Mouse (Mus musculus) lung, embryonic 14.5 days (tissue): ENCODE results near the gene Rnf7. TPM values are rescaled to one million over a fixed set of nuclear protein-coding genes. Genes with fewer than 3 reads are reported as not detected.

Experiments
- ATAC-seq: fragments of 200-750 bp; cut with Nextera tagmentation; 2 replicates; pipeline ENCODE4 v1.8.0; 2017; ENCODE audit warnings: mild to moderate bottlenecking, moderate TSS enrichment, moderate library complexity; ENCODE audit not compliant: insufficient read depth
- DNase-seq: peaks from one replicate; pipeline ENCODE4 v3.0.0-alpha.2; 2015
- H3K27ac ChIP-seq: fragments of 300-500 bp; sonication (generic); 2 replicates; pipeline ENCODE4 v1.5.1; 2014; ENCODE audit warnings: low read depth, mild to moderate bottlenecking, moderate library complexity
- H3K27me3 ChIP-seq: fragments of 300-500 bp; sonication (generic); 2 replicates; pipeline ENCODE4 v1.6.1; 2014; ENCODE audit warnings: low read length, control low read depth; ENCODE audit not compliant: insufficient read depth
- H3K36me3 ChIP-seq: fragments of 300-500 bp; sonication (generic); 2 replicates; pipeline ENCODE4 v1.6.1; 2014; ENCODE audit warnings: control low read depth; ENCODE audit not compliant: insufficient read depth
- H3K4me1 ChIP-seq: fragments of 300-500 bp; sonication (generic); 2 replicates; pipeline ENCODE4 v1.6.1; 2014; ENCODE audit warnings: antibody characterized with exemption, control low read depth; ENCODE audit not compliant: insufficient read depth
- H3K4me2 ChIP-seq: fragments of 300-500 bp; sonication (generic); 2 replicates; pipeline ENCODE4 v1.6.1; 2014; ENCODE audit warnings: mild to moderate bottlenecking
- H3K4me3 ChIP-seq: fragments of 300-500 bp; sonication (generic); 2 replicates; pipeline ENCODE4 v1.5.1; 2014; ENCODE audit warnings: low read depth, low read length
- H3K9ac ChIP-seq: fragments of 300-500 bp; sonication (generic); 2 replicates; pipeline ENCODE4 v1.6.1; 2014
- H3K9me3 ChIP-seq: fragments of 300-500 bp; sonication (generic); 2 replicates; pipeline ENCODE4 v1.6.1; 2016; ENCODE audit warnings: low read depth, low read length, control low read depth
- CTCF ChIP-seq: IDR thresholded peaks from 2 replicates; pipeline ENCODE4 v1.5.1; 2016; ENCODE audit warnings: antibody characterized with exemption, low read depth
- WGBS: fragments of 180-500 bp; shearing (Covaris S2); extraction: QIAGEN DNeasy Blood & Tissue Kit; methylation state at CpG from one replicate; pipeline ENCODE4 v1.1.7; 2014; 5-methylcytosine and 5-hydroxymethylcytosine counted together
- polyA plus RNA-seq: library from polyadenylated mRNA; unstranded; fragments of >200 nt; fragmentation: Nextera tagmentation; extraction: Ambion mirVana; gene quantifications from 2 replicates; pipeline ENCODE4 v1.2.1, GENCODE M21; 2014

Gene Rnf7
- polyA plus RNA-seq, 1 experiment from 2014 or later, result 260 TPM

DNA sequence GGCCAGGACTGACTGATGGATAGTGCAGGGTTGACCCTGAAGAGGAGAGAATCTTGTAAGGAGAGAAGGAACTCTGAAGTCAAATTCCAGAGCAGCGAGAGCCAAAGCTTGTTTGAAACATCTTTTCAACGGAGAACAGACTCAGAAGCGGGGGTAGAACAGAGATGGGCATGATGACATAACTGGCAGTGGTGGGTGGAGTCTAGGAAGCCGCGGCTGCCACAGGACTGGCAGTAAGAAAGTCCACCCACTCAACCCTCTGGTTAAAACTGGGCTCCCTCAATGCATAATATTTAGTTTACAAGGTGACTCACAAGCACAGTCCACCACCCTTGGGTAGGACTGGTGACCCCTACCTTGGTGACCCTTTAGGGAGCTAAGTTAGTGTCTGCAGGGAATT is 37.3 kb upstream of the Rnf7 start:
- Histone ChIP-seq H3K9ac (no peak overlapping the region), H3K9me3 (no peaks in the 10 kb centered on the region), H3K27ac (no peak overlapping the region), H3K4me2 (no peak overlapping the region), H3K4me3 (no peak overlapping the region), H3K27me3 (no peaks in the 10 kb centered on the region), H3K36me3 (no peaks in the 10 kb centered on the region), H3K4me1 (no peaks in the 10 kb centered on the region)
- TF ChIP-seq CTCF, result no peak
- 75% methylated on average over 5 of the region's 5 CpGs for WGBS
- ATAC-seq, result no peak
- DNase-seq, result no peak

DNA sequence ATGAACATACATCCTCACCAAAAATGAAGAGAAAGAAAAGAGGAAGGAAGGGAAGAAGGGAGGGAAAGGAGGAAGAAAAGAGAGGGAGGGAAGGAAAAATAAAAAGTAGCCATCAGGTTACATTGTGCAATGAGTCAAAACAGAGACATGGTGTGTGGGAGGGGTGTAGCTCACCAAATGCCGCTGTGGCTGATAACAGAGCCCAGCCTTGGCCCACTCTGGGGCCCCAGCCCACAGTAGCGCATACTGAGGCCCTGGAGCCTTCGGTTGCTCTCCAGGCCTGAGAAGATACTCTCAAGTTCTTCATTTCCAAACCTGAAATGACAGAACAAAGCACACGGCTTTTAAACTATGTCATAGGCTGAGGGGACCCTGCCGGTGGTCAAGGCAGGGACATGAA is 35.8 kb upstream of the Rnf7 start:
- no peak for TF ChIP-seq CTCF
- H3K4me2 ChIP-seq, result no peak overlapping the region
- no peak for ATAC-seq

DNA sequence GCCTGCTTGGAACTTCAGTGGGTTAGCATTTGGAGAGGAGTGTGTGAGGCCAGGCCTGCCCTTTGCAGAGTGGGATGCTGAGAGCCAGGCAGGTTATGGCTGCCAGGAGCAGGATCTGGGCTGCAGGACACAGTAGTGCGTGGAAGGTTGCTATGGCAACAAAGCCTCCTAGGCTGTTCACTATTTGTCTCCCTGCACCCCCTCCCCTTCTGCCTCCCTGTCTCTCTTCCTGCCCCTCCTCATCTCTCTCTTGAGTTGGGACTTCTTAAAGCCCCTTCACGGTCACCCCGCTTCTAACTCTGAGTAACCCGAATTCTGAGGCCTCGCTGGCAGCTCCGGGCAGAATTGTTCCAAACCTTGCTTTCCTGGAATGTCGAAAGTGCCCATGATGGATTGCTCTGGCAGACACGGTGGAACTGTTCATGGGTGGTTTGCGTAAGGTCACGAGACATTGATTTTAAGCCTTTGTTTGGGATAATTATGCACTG is 27.6 kb upstream of the Rnf7 start:
- Histone ChIP-seq H3K4me1 (no peaks in the 10 kb centered on the region), H3K27me3 (no peaks in the 10 kb centered on the region), H3K9me3 (no peaks in the 10 kb centered on the region), H3K4me3 (no peak overlapping the region), H3K36me3 (no peaks in the 10 kb centered on the region), H3K4me2 (peak overlapping the region; percentile 25; the same call in 1 of the 2 replicates), H3K27ac (no peak overlapping the region), H3K9ac (no peak overlapping the region)
- WGBS, result 8% methylated on average over 10 of the region's 10 CpGs
- TF ChIP-seq CTCF, result no peak
- peak; percentile 91 for ATAC-seq
- peak; percentile 67 for DNase-seq

More for the DNA sequence above, 35.8 kb upstream of the Rnf7 start:
- Histone ChIP-seq H3K27ac (no peak overlapping the region), H3K4me1 (no peaks in the 10 kb centered on the region), H3K36me3 (no peaks in the 10 kb centered on the region), H3K9ac (no peak overlapping the region), H3K4me3 (no peak overlapping the region), H3K27me3 (no peaks in the 10 kb centered on the region), H3K9me3 (no peaks in the 10 kb centered on the region)
- DNase-seq, result no peak
- WGBS, result 65% methylated on average over 5 of the region's 5 CpGs

- WGBS, result 92% methylated on average over 4 of the region's 4 CpGs
Measured at GRCm38 (mm10) chr9:96505156-96505555, 26.7 kb upstream of the Rnf7 start.

DNA sequence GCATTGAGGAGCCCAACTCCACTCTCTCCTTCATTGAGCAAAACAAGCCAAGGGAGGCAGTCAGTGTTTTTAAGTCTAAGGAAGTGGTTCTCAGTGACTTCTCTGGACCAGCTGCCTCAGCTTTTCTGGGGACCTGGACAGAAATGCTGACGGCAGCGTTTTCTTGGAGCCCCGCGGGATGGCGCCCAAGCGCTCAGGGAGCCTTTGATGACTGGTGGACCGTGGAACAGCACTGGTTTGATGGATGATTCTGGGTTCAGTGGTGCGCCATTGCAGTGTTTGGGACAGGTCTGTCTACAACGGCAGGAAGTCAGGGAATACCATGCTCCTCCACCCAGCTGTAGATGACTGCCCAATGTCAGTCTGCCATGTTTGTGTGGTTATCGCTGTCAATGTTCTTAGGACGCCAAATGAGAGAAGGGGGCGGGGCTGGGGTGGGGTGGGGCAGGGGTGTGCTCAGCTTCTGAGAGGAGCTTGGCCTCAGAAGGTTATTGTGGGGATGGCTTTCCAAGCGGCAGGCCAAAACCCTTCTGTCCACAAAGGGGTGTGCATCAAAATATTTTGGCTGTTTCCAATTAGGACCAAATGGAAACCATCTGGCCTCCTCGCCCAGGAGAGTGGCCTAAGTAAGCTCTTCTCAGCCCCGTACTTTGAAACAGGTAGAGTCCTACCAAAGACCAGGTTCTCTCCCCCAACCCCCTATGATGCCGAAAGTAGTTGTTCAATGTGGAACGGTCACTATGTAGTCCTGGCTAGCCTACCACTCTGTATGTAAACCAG is 25.8 kb upstream of the Rnf7 start:
- Histone ChIP-seq H3K9me3 (no peaks in the 10 kb centered on the region), H3K27me3 (no peaks in the 10 kb centered on the region), H3K36me3 (no peaks in the 10 kb centered on the region), H3K4me3 (no peak overlapping the region), H3K9ac (no peak overlapping the region), H3K4me1 (no peaks in the 10 kb centered on the region), H3K4me2 (no peak overlapping the region), H3K27ac (no peak overlapping the region)
- ATAC-seq (no peak), DNase-seq (no peak)
- TF ChIP-seq CTCF, result no peak
- 81% methylated on average over 17 of the region's 17 CpGs for WGBS

More at GRCm38 (mm10) chr9:96505156-96505555, 26.7 kb upstream of the Rnf7 start:
- H3K27ac ChIP-seq, result no peak overlapping the region
- DNase-seq (no peak), ATAC-seq (no peak)
- no peaks in the 10 kb centered on the region for H3K4me1 ChIP-seq
- H3K4me3 ChIP-seq, result no peak overlapping the region
- no peaks in the 10 kb centered on the region for H3K9me3 ChIP-seq
- H3K27me3 ChIP-seq, result no peaks in the 10 kb centered on the region
- no peak for TF ChIP-seq CTCF
- no peaks in the 10 kb centered on the region for H3K36me3 ChIP-seq
- no peak overlapping the region for H3K4me2 ChIP-seq
- H3K9ac ChIP-seq, result no peak overlapping the region

DNA sequence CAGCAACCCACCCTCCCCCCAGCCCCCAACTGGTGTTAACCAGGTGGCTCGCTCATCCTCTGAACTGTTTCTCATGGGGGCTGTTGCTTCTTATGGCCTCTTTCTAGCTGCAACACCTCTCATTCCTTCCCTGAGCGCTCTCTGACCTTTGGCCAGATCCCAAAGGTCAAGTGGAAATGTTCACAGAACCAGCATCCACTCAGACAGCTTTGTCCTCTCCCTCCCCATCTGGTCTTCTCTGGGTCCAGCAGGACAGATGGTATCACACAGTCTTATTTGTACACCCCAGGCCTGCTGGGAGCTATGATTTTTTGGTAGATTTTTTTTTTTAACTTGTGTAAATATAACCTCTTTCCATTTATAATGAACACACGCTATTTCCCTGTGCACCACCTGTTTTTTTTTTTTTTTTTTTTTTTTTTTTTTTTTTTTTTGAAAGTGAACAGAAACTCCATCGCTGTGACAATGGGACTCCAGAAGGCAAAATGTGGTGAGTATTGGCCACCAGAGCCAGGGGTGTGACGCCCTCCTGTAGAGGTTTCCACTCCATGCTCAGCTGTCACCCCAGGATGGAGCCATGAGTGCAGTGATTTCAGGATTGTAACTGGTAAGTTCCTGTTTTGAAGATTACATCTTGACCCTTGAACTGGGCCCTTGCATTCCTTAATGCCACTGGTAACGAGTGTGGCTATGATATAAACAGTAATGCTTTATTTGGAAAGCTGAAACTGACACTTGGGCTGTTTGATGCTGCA is 24.6 kb upstream of the Rnf7 start:
- DNase-seq (no peak), ATAC-seq (no peak)
- H3K4me1 ChIP-seq, result no peaks in the 10 kb centered on the region
- H3K4me3 ChIP-seq, result no peak overlapping the region
- no peak overlapping the region for H3K4me2 ChIP-seq
- no peak overlapping the region for H3K27ac ChIP-seq
- no peak overlapping the region for H3K9ac ChIP-seq
- WGBS, result 62% methylated on average over 6 of the region's 6 CpGs
- no peaks in the 10 kb centered on the region for H3K27me3 ChIP-seq
- no peaks in the 10 kb centered on the region for H3K36me3 ChIP-seq
- no peak for TF ChIP-seq CTCF
- H3K9me3 ChIP-seq, result no peaks in the 10 kb centered on the region

GRCm38 (mm10) chr9:96501217-96501616 is 22.7 kb upstream of the Rnf7 start:
- no peak for ATAC-seq
- WGBS, result 43% methylated on average over 7 of the region's 7 CpGs
- DNase-seq, result no peak

More at GRCm38 (mm10) chr9:96501217-96501616, 22.7 kb upstream of the Rnf7 start:
- no peaks in the 10 kb centered on the region for H3K4me1 ChIP-seq
- no peak overlapping the region for H3K27ac ChIP-seq
- no peaks in the 10 kb centered on the region for H3K27me3 ChIP-seq
- no peaks in the 10 kb centered on the region for H3K36me3 ChIP-seq
- no peak for TF ChIP-seq CTCF
- no peak overlapping the region for H3K9ac ChIP-seq
- H3K9me3 ChIP-seq, result no peaks in the 10 kb centered on the region
- H3K4me2 ChIP-seq, result no peak overlapping the region
- H3K4me3 ChIP-seq, result no peak overlapping the region
